Mouse (Mus musculus) thymus, adult 2 months (tissue): Measurements from ENCODE around the gene Pex16. TPM values are rescaled to one million over a fixed set of nuclear protein-coding genes. Genes with fewer than 3 reads are reported as not detected.

Source experiments
- DNase-seq: peaks from one replicate; pipeline ENCODE4 v3.0.0; 2021
- H3K27ac ChIP-seq: fragments of 200-500 bp; 2 replicates; pipeline ENCODE4 v1.5.1; 2012; ENCODE audit warnings: low read length, control low read depth; ENCODE audit not compliant: control insufficient read depth, insufficient read depth
- H3K27me3 ChIP-seq: fragments of 200-500 bp; 2 replicates; pipeline ENCODE4 v1.6.1; 2012; ENCODE audit warnings: mild to moderate bottlenecking, low read length, moderate library complexity, mixed read lengths; ENCODE audit not compliant: control insufficient read depth, insufficient read depth
- H3K36me3 ChIP-seq: fragments of 200-500 bp; 2 replicates; pipeline ENCODE4 v1.6.1; 2012; ENCODE audit warnings: mild to moderate bottlenecking, low read length, moderate library complexity; ENCODE audit not compliant: control insufficient read depth, insufficient read depth
- H3K4me1 ChIP-seq: fragments of 200-500 bp; replicated peaks from 2 replicates; pipeline ENCODE4 v1.6.1; 2012; ENCODE audit warnings: low read length; ENCODE audit not compliant: control insufficient read depth, insufficient read depth
- H3K4me3 ChIP-seq: fragments of 200-500 bp; 2 replicates; pipeline ENCODE4 v1.5.1; 2012; ENCODE audit warnings: mild to moderate bottlenecking, low read length, control low read depth, moderate library complexity; ENCODE audit not compliant: control insufficient read depth, insufficient read depth
- CTCF ChIP-seq: fragments of 200-500 bp; IDR thresholded peaks from 2 replicates; pipeline ENCODE4 v1.5.1; 2012; ENCODE audit warnings: mild to moderate bottlenecking, control low read depth, low read length, moderate library complexity, borderline replicate concordance; ENCODE audit not compliant: control insufficient read depth, poor library complexity, insufficient read depth; ENCODE audit errors: extremely low read depth
- POLR2A ChIP-seq: fragments of 200-500 bp; IDR thresholded peaks from 2 replicates; pipeline ENCODE4 v1.6.1; 2012; ENCODE audit warnings: mild to moderate bottlenecking, low read length, control low read depth, moderate library complexity; ENCODE audit not compliant: control insufficient read depth, poor library complexity, insufficient read depth; ENCODE audit errors: extremely low read depth
- whole genome bisulfite sequencing: fragments of 180-500 bp; shearing (Covaris S2); methylation state at CpG from one replicate; pipeline ENCODE4 v1.1.7; 2018; 5-methylcytosine and 5-hydroxymethylcytosine counted together
- polyA plus RNA-seq: library from polyadenylated mRNA; depleted of rRNA; stranded (reverse); fragments of >200 nt; gene quantifications from 2 replicates; pipeline ENCODE4 v1.2.3, GENCODE M21; 2012

Gene Pex16
- polyA plus RNA-seq, 1 experiment = 78.0 TPM

- Histone ChIP-seq H3K4me3 (no peak overlapping the region), H3K36me3 (peaks cover 17% of the 10 kb centered on the region), H3K27ac (no peak overlapping the region), H3K27me3 (no peaks in the 10 kb centered on the region), H3K4me1 (no peaks in the 10 kb centered on the region)
- no peak for DNase-seq
- TF ChIP-seq POLR2A (no peak), CTCF (no peak)
- WGBS = 97% methylated on average over 18 of the region's 18 CpGs
These were observed 34.0 kb downstream of the Pex16 start for GRCm38 (mm10) chr2:92408309-92409045.

- no peaks in the 10 kb centered on the region for H3K27me3 ChIP-seq
- H3K27ac ChIP-seq = no peak overlapping the region
- H3K4me1 ChIP-seq = no peaks in the 10 kb centered on the region
- DNase-seq = no peak
- no peak for TF ChIP-seq CTCF
- TF ChIP-seq POLR2A = no peak
- WGBS = 96% methylated on average over 10 of the region's 10 CpGs
- no peak overlapping the region for H3K4me3 ChIP-seq
- H3K36me3 ChIP-seq = peaks cover 24% of the 10 kb centered on the region
These were observed 37.2 kb downstream of the Pex16 start for GRCm38 (mm10) chr2:92411705-92412104.

GRCm38 (mm10) chr2:92421723-92422387, 47.4 kb downstream of the Pex16 start:
- 92% methylated on average over 7 of the region's 7 CpGs for WGBS
- TF ChIP-seq CTCF = no peak
- TF ChIP-seq POLR2A = no peak
- H3K27ac ChIP-seq = 0 out of 2 replicates have a peak overlapping the region, but pooled peaks have one; percentile 13
- H3K27me3 ChIP-seq = no peaks in the 10 kb centered on the region
- DNase-seq = no peak
- H3K36me3 ChIP-seq = peaks cover 23% of the 10 kb centered on the region
- H3K4me1 ChIP-seq = peaks cover 14% of the 10 kb centered on the region
- no peak overlapping the region for H3K4me3 ChIP-seq

GRCm38 (mm10) chr2:92422388-92423135, 48.1 kb downstream of the Pex16 start:
- Histone ChIP-seq H3K27ac (peak overlapping the region; percentile 33; the same call in 1 of the 2 replicates), H3K4me3 (no peak overlapping the region), H3K36me3 (peaks cover 23% of the 10 kb centered on the region), H3K27me3 (no peaks in the 10 kb centered on the region), H3K4me1 (peaks cover 14% of the 10 kb centered on the region)
- peak; percentile 8 for DNase-seq
- TF ChIP-seq CTCF = no peak
- TF ChIP-seq POLR2A = no peak
- 26% methylated on average over 10 of the region's 10 CpGs for WGBS

- H3K36me3 ChIP-seq = peaks cover 23% of the 10 kb centered on the region
- no peak overlapping the region for H3K27ac ChIP-seq
These were observed 48.7 kb downstream of the Pex16 start for GRCm38 (mm10) chr2:92423156-92423555.

More at GRCm38 (mm10) chr2:92423156-92423555, 48.7 kb downstream of the Pex16 start:
- no peak for TF ChIP-seq CTCF
- TF ChIP-seq POLR2A = no peak
- Histone ChIP-seq H3K27me3 (no peaks in the 10 kb centered on the region), H3K4me3 (no peak overlapping the region), H3K4me1 (peaks cover 14% of the 10 kb centered on the region)
- DNase-seq = no peak
- WGBS = 93% methylated on average over 9 of the region's 9 CpGs
